Mouse (Mus musculus): ENCODE data around the gene Rasgef1a. TPM values are rescaled to one million over a fixed set of nuclear protein-coding genes. Genes with fewer than 3 reads are reported as not detected.

The Rasgef1a gene
- 0.94 and 1.3 TPM in 2 replicates for total RNA-seq (2012; rRNA removed)

DNA sequence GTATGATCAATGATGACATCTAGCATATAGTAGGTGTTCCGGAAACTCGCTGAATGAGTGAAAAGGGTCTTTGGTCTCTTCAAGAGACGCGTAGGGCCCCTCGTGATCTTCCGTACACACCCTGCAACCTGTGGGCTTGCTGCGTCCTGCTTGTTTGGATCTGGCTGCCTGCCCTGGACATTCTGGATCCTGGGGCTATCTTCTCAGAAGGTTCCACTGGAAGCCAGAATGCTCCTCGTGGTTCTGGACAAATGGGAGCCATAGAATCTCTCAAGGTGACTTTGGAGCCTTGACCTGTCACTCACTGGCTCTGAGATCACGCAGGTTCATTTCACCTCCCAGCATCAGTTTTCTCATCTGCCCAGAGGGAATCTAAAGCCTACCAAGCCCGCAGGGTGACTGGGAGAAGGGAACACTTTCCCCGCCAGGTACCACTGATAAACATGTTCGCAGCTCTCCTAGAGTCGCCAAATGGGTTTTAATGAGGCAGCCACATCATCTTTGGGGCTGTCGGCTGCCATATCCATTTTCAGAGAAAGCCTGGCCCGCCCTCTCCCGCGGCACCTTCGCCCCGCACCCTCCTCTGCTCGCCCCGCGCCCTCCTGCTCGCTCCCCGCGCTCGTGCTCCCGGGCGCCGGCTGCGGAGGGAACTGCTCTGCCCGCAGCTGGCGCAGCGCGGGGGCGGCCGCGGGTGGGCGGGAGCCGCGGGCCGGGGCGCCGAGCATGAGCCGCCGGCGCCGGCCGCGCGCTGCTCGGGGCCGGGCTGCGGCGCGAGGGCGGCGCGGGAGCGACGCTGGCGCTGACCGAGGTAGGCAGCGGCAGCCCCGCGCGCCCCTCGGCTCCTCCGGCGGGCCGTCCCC lies at the start of gene Rasgef1a:
Gene Rasgef1a, plus strand, starts transcription at position 683 of the 860 bp plus-strand sequence.
- peak within 1 kb of the TSS; percentile 49 to 74 for H3K4me3 ChIP-seq (ENCODE audit: insufficient read depth in 1 of 2, low read depth in 1 of 2, low read length in 2 of 2, poor library complexity in 1 of 2, severe bottlenecking in 1 of 2)
- no peak for DNase-seq (ENCODE audit: low read depth, low spot score)
- peaks cover 0 to 5% of the 10 kb centered on the region in 2 experiments; a peak in 1 of 4 replicates for H3K4me1 ChIP-seq (ENCODE audit: control insufficient read depth in 2 of 2, insufficient read depth in 2 of 2, low read length in 2 of 2, poor library complexity in 1 of 2)
- in situ Hi-C loops (cut with MboI; ENCODE audit: low sequenced_read_pairs in 2 of 2, unreplicated experiment in 2 of 2), result no loop called here
- H3K36me3 ChIP-seq (ENCODE audit: control insufficient read depth, insufficient read depth, low read length, poor library complexity, severe bottlenecking), result no peaks in the 10 kb centered on the region
- peak within 1 kb of the TSS; percentile 54; the same call in 1 of the 2 replicates for H3K9ac ChIP-seq (ENCODE audit: insufficient read depth, low read depth, low read length, poor library complexity, severe bottlenecking)
- H3K27ac ChIP-seq (ENCODE audit: insufficient read depth, low read depth, low read length, poor library complexity, severe bottlenecking), result no peak within 1 kb of the TSS
- TF ChIP-seq CHD2 (IDR thresholded peaks at IDR 0.05; ENCODE audit: low read depth, low read length) (no peak), ZNF384 (IDR thresholded peaks at IDR 0.05; ENCODE audit: low read depth, low read length) (no peak), ZC3H11A (IDR thresholded peaks at IDR 0.05; ENCODE audit: borderline replicate concordance, low read depth, low read length) (no peak), MAFK (IDR thresholded peaks at IDR 0.05; ENCODE audit: insufficient read depth, low read depth, low read length) (no peak), HCFC1 (IDR thresholded peaks at IDR 0.05; ENCODE audit: borderline replicate concordance, insufficient read depth, low read length) (no peak)
- H3K9me3 ChIP-seq (ENCODE audit: control insufficient read depth, insufficient read depth, low read depth, low read length), result no peaks in the 10 kb centered on the region

DNA sequence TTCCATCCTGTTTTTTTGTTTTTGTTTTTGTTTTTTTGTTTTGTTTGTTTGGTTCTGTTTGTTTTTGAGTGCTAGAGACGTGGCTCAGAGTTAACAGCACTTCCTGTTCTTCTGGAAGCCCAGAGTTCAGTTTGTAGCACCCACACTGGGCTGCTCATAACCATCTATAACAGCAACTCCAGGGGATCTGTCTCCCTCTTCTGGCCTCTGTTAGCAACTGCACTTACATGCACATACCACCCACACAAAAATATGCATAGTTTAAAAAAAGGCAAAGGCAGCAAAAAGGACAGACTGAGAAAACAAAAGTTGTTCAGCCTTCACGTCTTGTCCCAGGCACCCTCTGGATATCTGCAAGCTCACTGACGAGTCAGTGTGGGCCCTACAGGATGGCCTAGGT lies 48.0 kb upstream of the Rasgef1a start:
- no peak for DNase-seq (ENCODE audit: low read depth, low spot score)
- no peak overlapping the region for H3K9ac ChIP-seq (ENCODE audit: insufficient read depth, low read depth, low read length, poor library complexity, severe bottlenecking)
- no peaks in the 10 kb centered on the region for H3K36me3 ChIP-seq (ENCODE audit: control insufficient read depth, insufficient read depth, low read length, poor library complexity, severe bottlenecking)
- H3K27ac ChIP-seq (ENCODE audit: insufficient read depth, low read depth, low read length, poor library complexity, severe bottlenecking), result no peak overlapping the region
- in situ Hi-C loops (cut with MboI; ENCODE audit: low sequenced_read_pairs in 2 of 2, unreplicated experiment in 2 of 2), result loop anchor here in 1 of 2 experiments (10.0 kb wide), 1 partner anchor 108 kb away; no protein-coding TSS in a partner anchor
- 0 out of 4 replicates have a peak, but pooled peaks cover 0 to 2% of the 10 kb centered on the region in 2 experiments for H3K4me1 ChIP-seq (ENCODE audit: control insufficient read depth in 2 of 2, insufficient read depth in 2 of 2, low read length in 2 of 2, poor library complexity in 1 of 2)
- no peak for TF ChIP-seq MAFK (IDR thresholded peaks at IDR 0.05; ENCODE audit: insufficient read depth, low read depth, low read length)
- no peak for TF ChIP-seq HCFC1 (IDR thresholded peaks at IDR 0.05; ENCODE audit: borderline replicate concordance, insufficient read depth, low read length)
- TF ChIP-seq ZNF384 (IDR thresholded peaks at IDR 0.05; ENCODE audit: low read depth, low read length), result no peak
- no peak for TF ChIP-seq CHD2 (IDR thresholded peaks at IDR 0.05; ENCODE audit: low read depth, low read length)
- H3K9me3 ChIP-seq (ENCODE audit: control insufficient read depth, insufficient read depth, low read depth, low read length), result no peaks in the 10 kb centered on the region
- H3K4me3 ChIP-seq (ENCODE audit: insufficient read depth in 1 of 2, low read depth in 1 of 2, low read length in 2 of 2, poor library complexity in 1 of 2, severe bottlenecking in 1 of 2), result no peak overlapping the region

DNA sequence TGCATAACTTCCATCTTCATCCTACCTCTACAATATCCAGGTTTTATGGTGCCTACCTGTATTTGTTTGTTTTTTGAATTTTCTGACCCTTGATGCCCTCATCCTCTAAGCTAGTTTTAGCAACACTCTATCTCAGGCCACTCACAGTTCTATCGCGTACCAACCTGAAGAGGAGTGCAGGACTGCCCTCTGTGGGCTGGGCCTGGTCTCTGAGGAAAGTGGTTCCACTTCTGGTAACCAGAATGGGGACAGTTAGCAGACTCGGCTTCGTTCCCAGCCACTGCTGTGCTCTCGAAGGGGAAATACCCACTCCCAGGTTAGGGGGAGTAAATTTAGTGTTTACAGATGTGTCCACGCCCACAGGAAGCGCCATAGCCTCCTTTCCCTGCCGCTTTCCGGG lies 44.5 kb upstream of the Rasgef1a start:
- in situ Hi-C loops (cut with MboI; ENCODE audit: low sequenced_read_pairs in 2 of 2, unreplicated experiment in 2 of 2), result loop anchor here in 1 of 2 experiments (10.0 kb wide), 1 partner anchor 112 kb away; no protein-coding TSS in a partner anchor
- Histone ChIP-seq H3K9me3 (ENCODE audit: control insufficient read depth, insufficient read depth, low read depth, low read length) (no peaks in the 10 kb centered on the region), H3K9ac (ENCODE audit: insufficient read depth, low read depth, low read length, poor library complexity, severe bottlenecking) (no peak overlapping the region), H3K4me3 (ENCODE audit: insufficient read depth in 1 of 2, low read depth in 1 of 2, low read length in 2 of 2, poor library complexity in 1 of 2, severe bottlenecking in 1 of 2) (no peak overlapping the region), H3K36me3 (ENCODE audit: control insufficient read depth, insufficient read depth, low read length, poor library complexity, severe bottlenecking) (no peaks in the 10 kb centered on the region), H3K27ac (ENCODE audit: insufficient read depth, low read depth, low read length, poor library complexity, severe bottlenecking) (no peak overlapping the region), H3K4me1 (ENCODE audit: control insufficient read depth in 2 of 2, insufficient read depth in 2 of 2, low read length in 2 of 2, poor library complexity in 1 of 2) (no peaks in the 10 kb centered on the region)
- no peak for DNase-seq (ENCODE audit: low read depth, low spot score)
- TF ChIP-seq CHD2 (IDR thresholded peaks at IDR 0.05; ENCODE audit: low read depth, low read length), result no peak
- TF ChIP-seq ZNF384 (IDR thresholded peaks at IDR 0.05; ENCODE audit: low read depth, low read length), result no peak
- TF ChIP-seq MAFK (IDR thresholded peaks at IDR 0.05; ENCODE audit: insufficient read depth, low read depth, low read length), result no peak
- TF ChIP-seq ZC3H11A (IDR thresholded peaks at IDR 0.05; ENCODE audit: borderline replicate concordance, low read depth, low read length), result no peak
- no peak for TF ChIP-seq HCFC1 (IDR thresholded peaks at IDR 0.05; ENCODE audit: borderline replicate concordance, insufficient read depth, low read length)

DNA sequence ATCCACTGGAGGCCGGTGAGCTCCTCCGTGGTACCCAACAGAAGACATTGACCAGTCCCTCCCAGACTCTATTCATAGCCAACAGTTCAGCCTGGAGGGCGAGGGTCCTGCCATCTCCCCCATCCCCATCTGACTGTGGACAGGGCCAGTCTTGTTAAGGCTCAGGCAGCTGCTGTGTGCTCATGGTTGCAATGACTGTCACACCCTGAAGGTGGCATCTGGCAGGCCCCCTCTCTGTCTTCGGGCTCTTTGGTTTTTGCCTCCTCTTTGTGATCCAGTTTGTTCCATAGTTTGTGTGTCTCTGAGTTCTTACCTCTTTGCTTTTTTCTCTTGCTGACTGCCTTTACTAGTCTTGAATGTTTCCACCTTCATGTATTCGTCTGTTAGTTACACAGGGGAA lies 24.1 kb upstream of the Rasgef1a start:
- in situ Hi-C loops (cut with MboI; ENCODE audit: low sequenced_read_pairs in 2 of 2, unreplicated experiment in 2 of 2), result no loop called here
- no peak for DNase-seq (ENCODE audit: low read depth, low spot score)
- Histone ChIP-seq H3K4me3 (ENCODE audit: insufficient read depth in 1 of 2, low read depth in 1 of 2, low read length in 2 of 2, poor library complexity in 1 of 2, severe bottlenecking in 1 of 2) (no peak overlapping the region), H3K4me1 (ENCODE audit: control insufficient read depth in 2 of 2, insufficient read depth in 2 of 2, low read length in 2 of 2, poor library complexity in 1 of 2) (no peaks in the 10 kb centered on the region), H3K36me3 (ENCODE audit: control insufficient read depth, insufficient read depth, low read length, poor library complexity, severe bottlenecking) (no peaks in the 10 kb centered on the region), H3K9ac (ENCODE audit: insufficient read depth, low read depth, low read length, poor library complexity, severe bottlenecking) (no peak overlapping the region), H3K9me3 (ENCODE audit: control insufficient read depth, insufficient read depth, low read depth, low read length) (no peaks in the 10 kb centered on the region), H3K27ac (ENCODE audit: insufficient read depth, low read depth, low read length, poor library complexity, severe bottlenecking) (no peak overlapping the region)
- TF ChIP-seq ZC3H11A (IDR thresholded peaks at IDR 0.05; ENCODE audit: borderline replicate concordance, low read depth, low read length), result no peak
- no peak for TF ChIP-seq HCFC1 (IDR thresholded peaks at IDR 0.05; ENCODE audit: borderline replicate concordance, insufficient read depth, low read length)
- TF ChIP-seq MAFK (IDR thresholded peaks at IDR 0.05; ENCODE audit: insufficient read depth, low read depth, low read length), result no peak
- TF ChIP-seq CHD2 (IDR thresholded peaks at IDR 0.05; ENCODE audit: low read depth, low read length), result no peak
- no peak for TF ChIP-seq ZNF384 (IDR thresholded peaks at IDR 0.05; ENCODE audit: low read depth, low read length)

All from ES-E14 (cell line).